Mouse (Mus musculus) heart, postnatal 4 days (tissue): ENCODE data around the gene Nudt7. TPM values are rescaled to one million over a fixed set of nuclear protein-coding genes. Genes with fewer than 3 reads are reported as not detected.

Experiments used
- DNase-seq: peaks from one replicate; pipeline ENCODE4 v3.0.0; 2021
- total RNA-seq, 2 experiments: library from RNA; stranded (reverse); gene quantifications; 2 replicates each; pipeline ENCODE4 v1.2.3; 2021

Nudt7 gene
- total RNA-seq: 10 to 100 TPM; 29.2 to 31.2 TPM

GRCm38 (mm10) chr8:114133510-114134362, at the start of gene Nudt7:
TSS of gene Nudt7 (plus strand) at chr8:114133557.
- peak; percentile 90 for DNase-seq

- DNase-seq: no peak
These were observed 45.4 kb upstream of the Nudt7 start for GRCm38 (mm10) chr8:114087932-114088331.

- DNase-seq: no peak
These were observed 42.6 kb upstream of the Nudt7 start for GRCm38 (mm10) chr8:114090736-114091135.

GRCm38 (mm10) chr8:114093321-114093720, 40.0 kb upstream of the Nudt7 start:
- no peak for DNase-seq

- no peak for DNase-seq
These were observed 38.8 kb upstream of the Nudt7 start for GRCm38 (mm10) chr8:114094526-114094925.

- no peak for DNase-seq
These were observed 32.7 kb upstream of the Nudt7 start for GRCm38 (mm10) chr8:114100561-114101206.

- no peak for DNase-seq
These were observed 30.0 kb upstream of the Nudt7 start for GRCm38 (mm10) chr8:114103401-114103800.

- DNase-seq: no peak
These were observed 27.4 kb upstream of the Nudt7 start for GRCm38 (mm10) chr8:114105971-114106370.

- DNase-seq: no peak
These were observed 23.8 kb upstream of the Nudt7 start for GRCm38 (mm10) chr8:114109365-114110140.

GRCm38 (mm10) chr8:114115076-114115475, 18.3 kb upstream of the Nudt7 start:
- DNase-seq: no peak

- no peak for DNase-seq
These were observed 17.3 kb upstream of the Nudt7 start for GRCm38 (mm10) chr8:114116049-114116448.

GRCm38 (mm10) chr8:114117439-114117838, 15.9 kb upstream of the Nudt7 start:
- no peak for DNase-seq

- no peak for DNase-seq
These were observed 11.6 kb upstream of the Nudt7 start for GRCm38 (mm10) chr8:114121781-114122180.

GRCm38 (mm10) chr8:114123611-114124010, 9.7 kb upstream of the Nudt7 start:
- no peak for DNase-seq

GRCm38 (mm10) chr8:114124084-114124750, 9.1 kb upstream of the Nudt7 start:
- DNase-seq: no peak

- DNase-seq: no peak
These were observed 2.5 kb upstream of the Nudt7 start for GRCm38 (mm10) chr8:114130838-114131237.

GRCm38 (mm10) chr8:114131421-114131820, 1.9 kb upstream of the Nudt7 start:
- DNase-seq: no peak

GRCm38 (mm10) chr8:114133050-114133509, 277 bp upstream of the Nudt7 start:
- DNase-seq: no peak

- DNase-seq: no peak
These were observed 3.4 kb downstream of the Nudt7 start for GRCm38 (mm10) chr8:114136750-114137149.

- peak; percentile 18 for DNase-seq
These were observed 3.8 kb downstream of the Nudt7 start for GRCm38 (mm10) chr8:114137181-114137580.

- DNase-seq: no peak
These were observed 7.1 kb downstream of the Nudt7 start for GRCm38 (mm10) chr8:114140437-114140836.

- no peak for DNase-seq
These were observed 8.8 kb downstream of the Nudt7 start for GRCm38 (mm10) chr8:114142199-114142598.
